Comparison of ENCODE assay signal across 8 mouse cellular contexts in the genomic region with DNA sequence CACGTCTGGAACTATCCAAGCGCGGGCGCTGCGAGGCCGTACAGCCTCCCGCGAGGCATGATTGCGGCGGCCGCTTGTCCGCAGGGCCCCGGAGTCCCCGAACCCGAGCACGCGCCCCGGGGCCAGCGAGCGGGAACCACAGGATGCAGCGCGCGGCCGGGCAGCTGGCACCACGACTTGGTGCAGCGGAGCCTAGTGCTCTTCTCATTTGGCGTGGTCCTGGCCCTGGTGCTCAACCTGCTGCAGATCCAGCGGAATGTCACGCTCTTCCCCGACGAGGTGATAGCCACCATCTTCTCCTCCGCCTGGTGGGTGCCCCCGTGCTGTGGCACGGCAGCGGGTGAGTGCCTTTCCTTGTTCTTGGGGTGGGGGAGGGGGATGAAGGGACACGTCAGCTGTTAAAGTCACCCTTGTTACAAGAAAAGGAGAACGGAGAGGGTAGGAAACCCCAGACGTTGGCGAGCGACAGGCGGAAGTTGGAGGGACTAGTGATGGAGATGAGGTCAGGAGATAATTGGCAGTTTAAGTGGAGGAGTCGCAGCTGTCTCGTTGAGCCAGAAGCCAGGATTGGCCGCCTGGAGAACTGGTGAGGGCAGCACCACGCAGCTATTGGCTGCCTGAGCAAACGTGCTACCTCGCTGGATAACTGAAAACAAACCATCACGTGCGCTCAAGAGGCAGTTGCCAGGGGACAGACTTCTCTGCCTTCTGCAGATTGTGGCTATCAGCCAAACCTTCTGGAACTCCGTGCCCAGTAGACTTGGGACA. TPM values are rescaled to one million over a fixed set of nuclear protein-coding genes. Genes with fewer than 3 reads are reported as not detected.
DNase-seq lines count a peak whose midpoint lies in the region; ATAC-seq lines count a peak whose summit lies in the region.

No protein-coding gene starts in this region.

- H3K36me3 ChIP-seq in hindbrain, embryonic 15.5 days: peaks cover 32% of the 10 kb centered on the region

- DNase-seq in R1 (ENCODE audit: low read depth, low spot score): peak; percentile 95
- peak; percentile 87 to 88 for DNase-seq in cerebellum, postnatal 25 days
- DNase-seq in frontal cortex, postnatal 36 days (ENCODE audit: low spot score in 2 of 2): peak; percentile 89 to 93
- peak; percentile 91 for DNase-seq in left cerebral cortex, adult 11 months (ENCODE audit: low spot score)
- DNase-seq in lung, postnatal 4 days: peak; percentile 87 to 92
- peak; percentile 69 for DNase-seq in retina, postnatal 7 days (ENCODE audit: low read depth, low spot score)
- DNase-seq in urinary bladder, postnatal 10 days (ENCODE audit: low spot score): peak; percentile 24

- H3K4me3 ChIP-seq in hindbrain, embryonic 15.5 days: peak overlapping the region; percentile 84

- H3K9ac ChIP-seq in hindbrain, embryonic 15.5 days: peak overlapping the region; percentile 88

- H3K4me1 ChIP-seq in hindbrain, embryonic 15.5 days (replicated peaks): peaks cover 43% of the 10 kb centered on the region

- peak overlapping the region; percentile 99 for H3K27ac ChIP-seq in hindbrain, embryonic 15.5 days (replicated peaks)

- H3K9me3 ChIP-seq in hindbrain, embryonic 15.5 days: no peaks in the 10 kb centered on the region

- no peaks in the 10 kb centered on the region for H3K27me3 ChIP-seq in hindbrain, embryonic 15.5 days

- H3K4me2 ChIP-seq in hindbrain, embryonic 15.5 days: peak overlapping the region; percentile 97

- WGBS in hindbrain, embryonic 15.5 days: under 1% methylated on average over 50 of the region's 50 CpGs

- ATAC-seq in hindbrain, embryonic 15.5 days (ENCODE audit: low FRiP score, low read depth): peak; percentile 80

RNA-seq across cellular contexts. Expression of gene Insig1, which starts 0.5 kb away (rescaled TPM):
- 80.5 and 83.3 TPM in 2 replicates for polyA plus RNA-seq in hindbrain, embryonic 15.5 days (2015; fragmentation: Nextera tagmentation; extraction: Ambion mirVana)

Comparison
In these comparisons a context has a peak if more than half of its experiments do, and no peak if none do; other contexts are left out.
1. Peak in every context shown above with its lines: DNase-seq, ATAC-seq, H3K4me3 ChIP-seq and H3K27ac ChIP-seq.
2. DNase-seq: peak in every context shown above with its lines; median percentile 95 in R1; 91 in frontal cortex, postnatal 36 days; 91 in left cerebral cortex, adult 11 months; 90 in lung, postnatal 4 days; 88 in cerebellum, postnatal 25 days; 69 in retina, postnatal 7 days; 24 in urinary bladder, postnatal 10 days.